Mouse (Mus musculus) liver, adult 2 months (tissue): Measurements from ENCODE around the gene Cenpm. TPM values are rescaled to one million over a fixed set of nuclear protein-coding genes. Genes with fewer than 3 reads are reported as not detected.

ENCODE experiments used
- DNase-seq: peaks from one replicate; pipeline ENCODE4 v3.0.0-alpha.2; 2011; ENCODE audit warnings: low read depth, low spot score; ENCODE audit errors: extremely low read depth
- H3K27ac ChIP-seq: fragments of 200-500 bp; replicated peaks from 2 replicates; pipeline ENCODE4 v1.5.1; 2012; ENCODE audit warnings: low read depth, mild to moderate bottlenecking, control low read depth, inconsistent platforms, low read length; ENCODE audit not compliant: insufficient read depth
- H3K27me3 ChIP-seq: fragments of 200-500 bp; 2 replicates; pipeline ENCODE4 v1.6.1; 2012; ENCODE audit warnings: mild to moderate bottlenecking, moderate library complexity, low read length, inconsistent platforms; ENCODE audit not compliant: control insufficient read depth, insufficient read depth
- H3K36me3 ChIP-seq: fragments of 200-500 bp; 2 replicates; pipeline ENCODE4 v1.6.1; 2012; ENCODE audit warnings: low read length, inconsistent platforms; ENCODE audit not compliant: control insufficient read depth, insufficient read depth
- H3K4me1 ChIP-seq: fragments of 200-500 bp; 2 replicates; pipeline ENCODE4 v1.6.1; 2011; ENCODE audit warnings: low read length; ENCODE audit not compliant: control insufficient read depth, insufficient read depth
- H3K4me3 ChIP-seq: fragments of 200-500 bp; 2 replicates; pipeline ENCODE4 v1.5.1; 2011; ENCODE audit warnings: low read depth, mild to moderate bottlenecking, control low read depth, low read length, moderate library complexity; ENCODE audit not compliant: insufficient read depth
- H3K79me2 ChIP-seq: fragments of 200-500 bp; 2 replicates; pipeline ENCODE4 v1.6.1; 2012; ENCODE audit warnings: inconsistent platforms, mild to moderate bottlenecking, low read length, moderate library complexity; ENCODE audit not compliant: control insufficient read depth, insufficient read depth
- H3K9ac ChIP-seq: fragments of 200-500 bp; 2 replicates; pipeline ENCODE4 v1.6.1; 2012; ENCODE audit warnings: low read depth, mild to moderate bottlenecking, control low read depth, inconsistent platforms, low read length
- CTCF ChIP-seq: fragments of 200-500 bp; IDR thresholded peaks from 2 replicates; pipeline ENCODE4 v1.5.1; 2011; ENCODE audit warnings: low read depth, low read length, control low read depth
- POLR2A ChIP-seq: fragments of 200-500 bp; IDR thresholded peaks from 2 replicates; pipeline ENCODE4 v1.6.1; 2011; ENCODE audit warnings: low read length, control low read depth; ENCODE audit not compliant: insufficient read depth; ENCODE audit errors: extremely low read depth
- WGBS: fragments of 180-500 bp; shearing (Covaris S2); methylation state at CpG from one replicate; pipeline ENCODE4 v1.1.7; 2018; 5-methylcytosine and 5-hydroxymethylcytosine counted together
- polyA plus RNA-seq: library from polyadenylated mRNA; depleted of rRNA; stranded (reverse); fragments of >200 nt; gene quantifications from 2 replicates; pipeline ENCODE4 v1.2.3, GENCODE M21; 2012
- total RNA-seq: library from RNA; depleted of rRNA; stranded (reverse); fragments of >200 nt; gene quantifications from 2 replicates; pipeline ENCODE4 v1.2.3, GENCODE M21; 2014

The Cenpm gene
- total and polyA plus RNA-seq, 2 experiments, result 3.0 to 11.5 TPM

- Histone ChIP-seq H3K27ac (no peak overlapping the region), H3K9ac (no peak overlapping the region), H3K27me3 (no peaks in the 10 kb centered on the region), H3K36me3 (peaks cover 21% of the 10 kb centered on the region), H3K4me3 (no peak overlapping the region), H3K4me1 (no peaks in the 10 kb centered on the region), H3K79me2 (0 out of 2 replicates have a peak, but pooled peaks cover 3% of the 10 kb centered on the region)
- WGBS, result 96% methylated on average over 8 of the region's 8 CpGs
- TF ChIP-seq POLR2A, result no peak
- TF ChIP-seq CTCF, result no peak
- no peak for DNase-seq
Measured at GRCm38 (mm10) chr15:82192617-82193016, 51.9 kb downstream of the Cenpm start.

GRCm38 (mm10) chr15:82188481-82189240 is 55.9 kb downstream of the Cenpm start:
- DNase-seq, result peak; percentile 82
- Histone ChIP-seq H3K79me2 (0 out of 2 replicates have a peak, but pooled peaks cover 3% of the 10 kb centered on the region), H3K36me3 (peaks cover 16% of the 10 kb centered on the region), H3K27me3 (no peaks in the 10 kb centered on the region), H3K27ac (no peak overlapping the region), H3K9ac (no peak overlapping the region), H3K4me1 (peaks cover 12% of the 10 kb centered on the region), H3K4me3 (no peak overlapping the region)
- TF ChIP-seq CTCF (no peak), POLR2A (no peak)
- WGBS, result 46% methylated on average over 10 of the region's 10 CpGs

GRCm38 (mm10) chr15:82187924-82188323 is 56.6 kb downstream of the Cenpm start:
- Histone ChIP-seq H3K4me1 (peaks cover 16% of the 10 kb centered on the region), H3K27ac (no peak overlapping the region), H3K9ac (no peak overlapping the region), H3K4me3 (no peak overlapping the region), H3K79me2 (0 out of 2 replicates have a peak, but pooled peaks cover 3% of the 10 kb centered on the region), H3K36me3 (peaks cover 16% of the 10 kb centered on the region), H3K27me3 (no peaks in the 10 kb centered on the region)
- DNase-seq, result no peak
- TF ChIP-seq CTCF (no peak), POLR2A (no peak)
- 95% methylated on average over 1 of the region's 1 CpGs for WGBS

GRCm38 (mm10) chr15:82187401-82187800 is 57.1 kb downstream of the Cenpm start:
- Histone ChIP-seq H3K4me1 (peaks cover 17% of the 10 kb centered on the region), H3K9ac (no peak overlapping the region), H3K27ac (no peak overlapping the region), H3K27me3 (no peaks in the 10 kb centered on the region), H3K79me2 (0 out of 2 replicates have a peak, but pooled peaks cover 3% of the 10 kb centered on the region), H3K36me3 (peaks cover 13% of the 10 kb centered on the region), H3K4me3 (no peak overlapping the region)
- TF ChIP-seq POLR2A (no peak), CTCF (0 out of 2 replicates have a peak, but pooled peaks have one; percentile 2)
- DNase-seq, result no peak
- 92% methylated on average over 4 of the region's 4 CpGs for WGBS

GRCm38 (mm10) chr15:82186931-82187330 is 57.6 kb downstream of the Cenpm start:
- peaks cover 13% of the 10 kb centered on the region for H3K36me3 ChIP-seq
- H3K4me3 ChIP-seq, result no peak overlapping the region
- H3K4me1 ChIP-seq, result peaks cover 17% of the 10 kb centered on the region
- DNase-seq, result no peak
- no peaks in the 10 kb centered on the region for H3K27me3 ChIP-seq
- 0 out of 2 replicates have a peak, but pooled peaks cover 3% of the 10 kb centered on the region for H3K79me2 ChIP-seq
- WGBS, result 77% methylated on average over 5 of the region's 5 CpGs
- no peak for TF ChIP-seq POLR2A
- no peak for TF ChIP-seq CTCF
- H3K27ac ChIP-seq, result no peak overlapping the region
- H3K9ac ChIP-seq, result no peak overlapping the region

GRCm38 (mm10) chr15:82186131-82186530 is 58.4 kb downstream of the Cenpm start:
- peak; percentile 36 for DNase-seq
- H3K79me2 ChIP-seq, result 0 out of 2 replicates have a peak, but pooled peaks cover 3% of the 10 kb centered on the region
- H3K36me3 ChIP-seq, result peaks cover 16% of the 10 kb centered on the region
- 46% methylated on average over 14 of the region's 14 CpGs for WGBS
- TF ChIP-seq CTCF, result no peak
- TF ChIP-seq POLR2A, result no peak
- H3K4me1 ChIP-seq, result peaks cover 17% of the 10 kb centered on the region
- no peak overlapping the region for H3K9ac ChIP-seq
- no peaks in the 10 kb centered on the region for H3K27me3 ChIP-seq
- H3K4me3 ChIP-seq, result no peak overlapping the region
- no peak overlapping the region for H3K27ac ChIP-seq
